In genomic region chr2:27936607-27937191, GRCm38 (mm10) we compare ENCODE assay signal across 9 mouse cellular contexts. TPM values are rescaled to one million over a fixed set of nuclear protein-coding genes. Genes with fewer than 3 reads are reported as not detected.
DNase-seq lines count a peak whose midpoint lies in the region; ATAC-seq lines count a peak whose summit lies in the region.
"Had no signal": no experiment of that assay in that cellular context is flagged by ENCODE, and none has a peak within 500 bp of the region (broad histone marks: within the 10 kb centered on the region; RNA-seq: fewer than 3 reads in every experiment).

No protein-coding gene starts in this region.

- no peaks in the 10 kb centered on the region for H3K27me3 ChIP-seq in hindbrain, embryonic 10.5 days (ENCODE audit: insufficient read depth, poor library complexity, severe bottlenecking)
- no peaks in the 10 kb centered on the region for H3K27me3 ChIP-seq in hindbrain, embryonic 11.5 days (ENCODE audit: control insufficient read depth, insufficient read depth, low read length)
- H3K27me3 ChIP-seq in intestine, embryonic 16.5 days (replicated peaks; ENCODE audit: control insufficient read depth, insufficient read depth, low read length), result no peaks in the 10 kb centered on the region
- H3K27me3 ChIP-seq: embryonic facial prominence, embryonic 12.5 days had no signal

- ATAC-seq in hindbrain, embryonic 11.5 days (ENCODE audit: low FRiP score), result no peak
- ATAC-seq in intestine, embryonic 16.5 days, result peak; percentile 41; the same call in 1 of the 2 replicates
- no peak for ATAC-seq in megakaryocyte-erythroid progenitor cell, adult 5-6 weeks (replicated peaks; ENCODE audit: low FRiP score, low TSS enrichment, poor library complexity, severe bottlenecking)

- H3K4me2 ChIP-seq in hindbrain, embryonic 11.5 days (replicated peaks; ENCODE audit: low read depth, low read length), result no peak overlapping the region
- no peak overlapping the region for H3K4me2 ChIP-seq in intestine, embryonic 16.5 days (ENCODE audit: low read depth, low read length)
- H3K4me2 ChIP-seq: embryonic facial prominence, embryonic 12.5 days had no signal

- H3K4me1 ChIP-seq in hindbrain, embryonic 10.5 days (replicated peaks), result peaks cover 14% of the 10 kb centered on the region; the same call in 1 of the 2 replicates
- no peaks in the 10 kb centered on the region for H3K4me1 ChIP-seq in hindbrain, embryonic 11.5 days (replicated peaks; ENCODE audit: control insufficient read depth, insufficient read depth, low read length)
- peaks cover 39% of the 10 kb centered on the region for H3K4me1 ChIP-seq in intestine, embryonic 16.5 days (ENCODE audit: control insufficient read depth, insufficient read depth, low read length)

- no peak overlapping the region for H3K4me3 ChIP-seq in hindbrain, embryonic 10.5 days
- no peak overlapping the region for H3K4me3 ChIP-seq in hindbrain, embryonic 11.5 days (ENCODE audit: low read depth, low read length)
- H3K4me3 ChIP-seq in intestine, embryonic 16.5 days (ENCODE audit: low read length), result no peak overlapping the region
- H3K4me3 ChIP-seq: embryonic facial prominence, embryonic 12.5 days had no signal

- no peak for DNase-seq in hindbrain, embryonic 10.5 days (ENCODE audit: low spot score)
- no peak for DNase-seq in hindbrain, embryonic 11.5 days (ENCODE audit: low spot score)
- DNase-seq in brain, adult 2 months (ENCODE audit: low read depth, low spot score), result peak; percentile 94
- DNase-seq in gastrocnemius, postnatal 14 days, result peak; percentile 82
- DNase-seq in lung, postnatal 14 days, result peak; percentile 75
- peak; percentile 25 for DNase-seq in urinary bladder, postnatal 10 days (ENCODE audit: low spot score)

- 0 out of 2 replicates have a peak overlapping the region, but pooled peaks have one; percentile 3 for H3K27ac ChIP-seq in hindbrain, embryonic 10.5 days
- H3K27ac ChIP-seq in hindbrain, embryonic 11.5 days (ENCODE audit: low read depth, low read length), result no peak overlapping the region
- H3K27ac ChIP-seq in intestine, embryonic 16.5 days (ENCODE audit: low read length), result peak overlapping the region; percentile 26
- H3K27ac ChIP-seq: embryonic facial prominence, embryonic 12.5 days had no signal

- intact Hi-C loops in gastrocnemius, postnatal 14 days (cut with DNase I; ENCODE audit: low total_unique reads), result no loop called here

- 82% methylated on average over 9 of the region's 9 CpGs for WGBS in hindbrain, embryonic 10.5 days
- WGBS in hindbrain, embryonic 11.5 days, result 78% methylated on average over 9 of the region's 9 CpGs
- WGBS in intestine, embryonic 16.5 days, result 64% methylated on average over 9 of the region's 9 CpGs

- no peaks in the 10 kb centered on the region for H3K9me3 ChIP-seq in hindbrain, embryonic 10.5 days
- no peaks in the 10 kb centered on the region for H3K9me3 ChIP-seq in hindbrain, embryonic 11.5 days (ENCODE audit: control insufficient read depth, low read length)
- H3K9me3 ChIP-seq in intestine, embryonic 16.5 days (ENCODE audit: control insufficient read depth, low read length), result no peaks in the 10 kb centered on the region
- H3K9me3 ChIP-seq: embryonic facial prominence, embryonic 12.5 days had no signal

- H3K9ac ChIP-seq in hindbrain, embryonic 11.5 days (ENCODE audit: low read depth, low read length), result no peak overlapping the region
- no peak overlapping the region for H3K9ac ChIP-seq in intestine, embryonic 16.5 days (ENCODE audit: low read depth, low read length)
- H3K9ac ChIP-seq: embryonic facial prominence, embryonic 12.5 days had no signal

- H3K36me3 ChIP-seq in hindbrain, embryonic 10.5 days, result no peaks in the 10 kb centered on the region
- H3K36me3 ChIP-seq in hindbrain, embryonic 11.5 days (ENCODE audit: control insufficient read depth, insufficient read depth, low read length), result no peaks in the 10 kb centered on the region
- no peaks in the 10 kb centered on the region for H3K36me3 ChIP-seq in intestine, embryonic 16.5 days (ENCODE audit: control insufficient read depth, insufficient read depth, low read length)

RNA-seq across cellular contexts. Expression of gene Col5a1, which starts 50.5 kb away (rescaled TPM):
- 21.2 and 25.6 TPM in 2 replicates for polyA plus RNA-seq in hindbrain, embryonic 10.5 days (2016; fragmentation: Nextera tagmentation; extraction: Ambion mirVana)
- 21.4 and 29.0 TPM in 2 replicates for polyA plus RNA-seq in hindbrain, embryonic 11.5 days (2014; fragmentation: Nextera tagmentation; extraction: Ambion mirVana)
- 100 to 1,000 TPM; 124 to 170 TPM for total RNA-seq in gastrocnemius, postnatal 14 days (2021)
- 78.1 and 80.5 TPM in 2 replicates for polyA plus RNA-seq in intestine, embryonic 16.5 days (2015; fragmentation: Nextera tagmentation; extraction: Ambion mirVana)
- total RNA-seq in megakaryocyte-erythroid progenitor cell, adult 5-6 weeks (2014; fragmentation: Nextera tagmentation), result 22.0 and 24.7 TPM in 2 replicates
- total RNA-seq in megakaryocyte-erythroid progenitor cell, adult 5-6 weeks (2017), result 6.2 and 9.2 TPM in 2 replicates

Comparison
In these comparisons a context has a peak if more than half of its experiments do, and no peak if none do; other contexts are left out.
1. DNase-seq: peak in brain, adult 2 months (single experiment), gastrocnemius, postnatal 14 days (single experiment), lung, postnatal 14 days (single experiment) and urinary bladder, postnatal 10 days (single experiment); none in hindbrain, embryonic 10.5 days (single experiment) and hindbrain, embryonic 11.5 days (single experiment).